Mouse (Mus musculus) kidney, embryonic 15.5 days (tissue): ENCODE measurements around the gene Txnrd2. TPM values are rescaled to one million over a fixed set of nuclear protein-coding genes. Genes with fewer than 3 reads are reported as not detected.
A peak's percentile ranks its signal among the peaks of the same experiment; 100 is the strongest.

Experiments used
- ATAC-seq: fragments of 200-750 bp; cut with Nextera tagmentation; replicated peaks from 2 replicates; pipeline ENCODE4 v1.8.0; 2017; ENCODE audit warnings: moderate TSS enrichment; ENCODE audit not compliant: low FRiP score
- H3K27ac ChIP-seq: fragments of 300-500 bp; sonication (generic); 2 replicates; pipeline ENCODE4 v1.5.1; 2015; ENCODE audit warnings: mild to moderate bottlenecking, inconsistent platforms
- H3K27me3 ChIP-seq: fragments of 300-500 bp; sonication (generic); 2 replicates; pipeline ENCODE4 v1.6.1; 2015; ENCODE audit warnings: inconsistent platforms
- H3K36me3 ChIP-seq: fragments of 300-500 bp; sonication (generic); 2 replicates; pipeline ENCODE4 v1.6.1; 2015; ENCODE audit warnings: inconsistent platforms
- H3K4me1 ChIP-seq: fragments of 300-500 bp; sonication (generic); 2 replicates; pipeline ENCODE4 v1.6.1; 2015; ENCODE audit warnings: inconsistent platforms
- H3K4me2 ChIP-seq: fragments of 300-500 bp; sonication (generic); 2 replicates; pipeline ENCODE4 v1.6.1; 2015; ENCODE audit warnings: moderate library complexity, mild to moderate bottlenecking, inconsistent platforms
- H3K4me3 ChIP-seq: fragments of 300-500 bp; sonication (generic); replicated peaks from 2 replicates; pipeline ENCODE4 v1.5.1; 2015; ENCODE audit warnings: mild to moderate bottlenecking, inconsistent platforms
- H3K9ac ChIP-seq: fragments of 300-500 bp; sonication (generic); 2 replicates; pipeline ENCODE4 v1.6.1; 2015; ENCODE audit warnings: mild to moderate bottlenecking, inconsistent platforms
- H3K9me3 ChIP-seq: fragments of 300-500 bp; sonication (generic); replicated peaks from 2 replicates; pipeline ENCODE4 v1.6.1; 2016; ENCODE audit warnings: inconsistent platforms
- WGBS: fragments of 180-500 bp; shearing (Covaris S2); methylation state at CpG from one replicate; pipeline ENCODE4 v1.1.7; 2015; ENCODE audit warnings: mixed read lengths; 5-methylcytosine and 5-hydroxymethylcytosine counted together
- polyA plus RNA-seq: library from polyadenylated mRNA; unstranded; fragments of >200 nt; fragmentation: Nextera tagmentation; extraction: Ambion mirVana; gene quantifications from 2 replicates; pipeline ENCODE4 v1.2.1, GENCODE M21; 2015

The Txnrd2 gene
- polyA plus RNA-seq, 1 experiment from 2014 or later = 28.1 TPM

DNA sequence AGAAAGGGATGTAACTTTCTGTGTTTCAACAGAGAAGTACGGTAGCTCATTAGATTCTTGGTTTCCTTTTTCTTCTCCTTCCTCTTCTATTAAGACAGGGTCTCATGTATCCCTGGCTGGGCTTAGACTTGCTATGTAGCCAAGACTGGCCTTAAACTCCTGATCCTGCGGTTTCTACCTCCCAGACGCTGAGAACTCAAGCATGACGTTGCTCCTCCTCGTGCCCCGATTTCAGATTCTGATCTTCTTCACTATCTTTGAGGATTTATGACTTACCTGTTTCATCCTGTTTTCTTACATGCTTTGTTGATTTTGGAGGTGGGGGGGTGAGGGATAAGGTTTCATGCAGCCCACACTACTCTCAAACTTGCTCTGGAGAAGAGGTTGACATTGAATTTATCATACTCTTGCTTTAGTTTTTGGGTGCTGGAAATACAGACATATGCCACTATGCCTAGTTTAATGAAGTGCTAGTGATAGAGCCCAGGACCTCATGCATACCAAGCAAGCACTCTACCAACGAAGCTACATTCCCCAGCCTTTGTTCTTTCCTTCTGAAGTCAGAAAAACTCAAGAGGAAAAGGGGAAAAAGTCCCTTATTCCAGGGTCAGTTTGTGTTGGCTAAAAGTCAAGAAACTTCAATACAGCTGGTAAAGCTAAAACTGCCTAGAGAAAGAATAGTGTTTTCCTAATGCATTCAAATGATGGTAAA, 2.8 kb upstream of the Txnrd2 start:
- Histone ChIP-seq H3K27me3 (no peaks in the 10 kb centered on the region), H3K9ac (no peak overlapping the region), H3K4me2 (no peak overlapping the region; the same call in 1 of the 2 replicates), H3K27ac (peak overlapping the region; percentile 63), H3K4me1 (peaks cover 39% of the 10 kb centered on the region), H3K9me3 (no peaks in the 10 kb centered on the region), H3K4me3 (no peak overlapping the region), H3K36me3 (peaks cover 35% of the 10 kb centered on the region)
- ATAC-seq = peak; percentile 31; the same call in 1 of the 2 replicates
- WGBS = 40% methylated on average over 7 of the region's 7 CpGs

DNA sequence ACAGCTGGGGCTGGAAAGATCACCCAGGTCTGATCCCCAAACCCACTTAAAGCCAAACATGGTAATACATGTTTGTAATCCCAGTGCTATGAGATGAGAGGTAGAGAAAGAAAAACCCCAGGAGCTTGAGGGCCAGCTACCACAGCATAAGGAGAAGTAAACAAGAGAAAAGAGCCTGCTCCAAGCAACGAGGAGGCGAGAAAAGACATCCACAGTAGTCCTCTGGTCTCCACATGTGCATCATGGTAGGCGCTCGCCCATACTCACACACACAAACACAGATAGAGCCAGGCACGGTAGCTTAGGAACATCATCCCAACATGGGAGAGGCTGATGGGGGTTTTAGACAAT, 2.3 kb upstream of the Txnrd2 start:
- Histone ChIP-seq H3K4me3 (no peak overlapping the region), H3K4me1 (peaks cover 39% of the 10 kb centered on the region), H3K36me3 (peaks cover 30% of the 10 kb centered on the region), H3K9ac (no peak overlapping the region), H3K27ac (peak overlapping the region; percentile 63), H3K27me3 (no peaks in the 10 kb centered on the region), H3K4me2 (no peak overlapping the region; the same call in 1 of the 2 replicates), H3K9me3 (no peaks in the 10 kb centered on the region)
- ATAC-seq = no peak
- 76% methylated on average over 5 of the region's 5 CpGs for WGBS

- no peak overlapping the region for H3K4me3 ChIP-seq
- peak overlapping the region; percentile 63 for H3K27ac ChIP-seq
- H3K27me3 ChIP-seq = no peaks in the 10 kb centered on the region
- peak overlapping the region; percentile 77 for H3K4me2 ChIP-seq
- 70% methylated on average over 11 of the region's 11 CpGs for WGBS
- no peak for ATAC-seq
- no peak overlapping the region for H3K9ac ChIP-seq
- peaks cover 39% of the 10 kb centered on the region for H3K4me1 ChIP-seq
- H3K9me3 ChIP-seq = no peaks in the 10 kb centered on the region
- peaks cover 26% of the 10 kb centered on the region for H3K36me3 ChIP-seq
Observed at GRCm38 (mm10) chr16:18424364-18425045, 1.7 kb upstream of the Txnrd2 start.

DNA sequence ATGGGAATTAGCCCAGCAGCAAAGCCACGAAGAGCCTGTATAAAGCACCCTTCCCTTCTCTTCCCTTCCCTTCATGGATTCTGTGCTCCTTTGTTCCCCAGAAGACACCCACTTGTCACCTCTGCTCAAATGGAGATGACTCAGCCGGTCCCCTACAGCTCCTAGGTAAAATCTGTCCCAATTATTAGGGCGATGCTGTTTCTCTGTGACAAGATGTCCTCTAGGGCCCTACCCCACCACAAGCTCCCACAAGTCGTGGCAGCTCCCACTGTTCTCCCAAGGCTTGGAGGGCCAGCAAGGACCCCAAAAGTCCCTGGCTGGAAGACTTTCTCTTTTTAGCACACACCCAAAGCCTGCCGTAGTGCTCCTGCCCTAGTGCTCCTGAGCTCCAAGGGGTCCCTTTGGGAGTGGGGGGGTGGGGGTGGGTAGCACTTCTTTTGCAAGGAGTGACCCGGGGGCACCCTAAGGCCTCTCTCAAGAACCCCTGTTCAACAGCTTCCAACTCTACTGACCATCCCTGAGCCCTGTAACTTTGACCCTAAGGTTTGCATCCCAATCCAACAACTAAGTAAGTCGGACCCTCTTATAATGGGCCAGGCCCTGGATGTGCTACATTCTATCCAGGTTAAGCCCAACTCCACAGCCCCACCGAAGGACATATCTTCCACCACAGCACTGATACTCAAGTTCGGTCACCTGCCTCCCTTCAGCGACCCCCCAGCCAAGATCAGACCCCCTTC, 539 bp upstream of the Txnrd2 start:
- Histone ChIP-seq H3K4me2 (peak overlapping the region; percentile 77), H3K36me3 (peaks cover 21% of the 10 kb centered on the region), H3K9me3 (no peaks in the 10 kb centered on the region), H3K4me3 (peak overlapping the region; percentile 85), H3K27ac (peak overlapping the region; percentile 84), H3K9ac (peak overlapping the region; percentile 78), H3K4me1 (peaks cover 39% of the 10 kb centered on the region), H3K27me3 (no peaks in the 10 kb centered on the region)
- WGBS = 21% methylated on average over 10 of the region's 10 CpGs
- peak; percentile 4; the same call in 1 of the 2 replicates for ATAC-seq

DNA sequence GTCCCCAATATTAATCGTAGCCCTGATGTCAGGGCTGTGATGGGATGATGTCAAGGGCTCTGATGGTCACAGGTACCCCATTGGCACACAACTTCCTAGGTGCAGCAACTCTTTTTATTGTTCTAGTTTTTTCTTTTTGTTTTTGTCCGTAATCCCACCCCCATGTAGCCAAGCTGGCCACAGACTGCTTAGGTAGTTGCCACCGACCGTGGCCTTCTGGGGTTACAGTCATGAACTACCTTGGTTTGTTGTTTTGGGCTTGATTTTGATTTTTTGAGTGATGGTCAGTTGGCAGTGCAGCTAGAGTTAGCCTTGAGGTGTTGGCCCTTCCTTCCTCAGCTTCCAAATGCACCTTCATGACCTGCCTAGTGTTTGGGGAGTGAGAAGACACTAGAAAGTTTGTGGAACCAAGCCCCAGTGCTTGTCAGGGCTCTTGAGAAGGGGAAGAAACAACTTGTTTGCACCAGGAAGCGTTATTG, 657 bp downstream of the Txnrd2 start, which contains the start of gene Comt:
Comt (minus strand) TSS at position 51 of the 479 bp plus-strand sequence.
- no peaks in the 10 kb centered on the region for H3K27me3 ChIP-seq

GRCm38 (mm10) chr16:18428011-18428515, 1.9 kb downstream of the Txnrd2 start:
- WGBS = 86% methylated on average over 5 of the region's 5 CpGs
- no peak overlapping the region for H3K9ac ChIP-seq
- peaks cover 36% of the 10 kb centered on the region for H3K4me1 ChIP-seq
- H3K27me3 ChIP-seq = no peaks in the 10 kb centered on the region
- no peak overlapping the region for H3K4me2 ChIP-seq
- no peak overlapping the region for H3K4me3 ChIP-seq
- no peak overlapping the region for H3K27ac ChIP-seq
- H3K36me3 ChIP-seq = 0 out of 2 replicates have a peak, but pooled peaks cover 2% of the 10 kb centered on the region
- no peak for ATAC-seq
- no peaks in the 10 kb centered on the region for H3K9me3 ChIP-seq

More for the DNA sequence above, 657 bp downstream of the Txnrd2 start, which contains the start of gene Comt:
- no peaks in the 10 kb centered on the region for H3K9me3 ChIP-seq
- peaks cover 39% of the 10 kb centered on the region for H3K4me1 ChIP-seq
- 0 out of 2 replicates have a peak, but pooled peaks have one; percentile 0 for ATAC-seq
- peak within 1 kb of the TSS; percentile 85 for H3K4me3 ChIP-seq
- H3K9ac ChIP-seq = peak within 1 kb of the TSS; percentile 78
- H3K27ac ChIP-seq = peak within 1 kb of the TSS; percentile 84
- peak within 1 kb of the TSS; percentile 77 for H3K4me2 ChIP-seq
- H3K36me3 ChIP-seq = peaks cover 12% of the 10 kb centered on the region; the same call in 1 of the 2 replicates
- WGBS = 61% methylated on average over 5 of the region's 5 CpGs

GRCm38 (mm10) chr16:18428516-18429042, 2.4 kb downstream of the Txnrd2 start:
- peak; percentile 69 for ATAC-seq
- no peak overlapping the region for H3K4me3 ChIP-seq
- no peaks in the 10 kb centered on the region for H3K27me3 ChIP-seq
- no peaks in the 10 kb centered on the region for H3K9me3 ChIP-seq
- H3K4me1 ChIP-seq = peaks cover 31% of the 10 kb centered on the region
- no peak overlapping the region for H3K9ac ChIP-seq
- 85% methylated on average over 7 of the region's 7 CpGs for WGBS
- no peak overlapping the region for H3K27ac ChIP-seq
- no peaks in the 10 kb centered on the region for H3K36me3 ChIP-seq
- no peak overlapping the region for H3K4me2 ChIP-seq

DNA sequence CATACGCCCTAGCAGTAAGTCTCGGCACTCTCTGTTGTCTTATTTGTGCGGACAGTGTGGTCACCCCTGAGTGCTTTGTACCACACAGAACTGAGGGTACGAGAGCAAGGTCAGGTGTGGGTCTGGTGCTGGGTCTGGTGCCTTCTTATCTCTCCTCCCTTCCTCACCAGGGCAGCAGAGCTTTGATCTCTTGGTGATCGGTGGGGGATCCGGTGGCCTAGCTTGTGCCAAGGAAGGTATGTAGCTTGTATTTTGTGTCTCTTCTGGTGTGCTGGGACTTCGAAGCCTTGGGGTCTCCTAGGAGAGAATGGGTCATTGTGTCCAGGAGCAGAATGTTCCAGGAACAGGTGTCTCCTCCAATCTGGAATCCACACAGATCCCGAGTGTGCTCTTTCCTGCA, 3.5 kb downstream of the Txnrd2 start:
- Histone ChIP-seq H3K4me1 (peaks cover 21% of the 10 kb centered on the region), H3K27me3 (no peaks in the 10 kb centered on the region), H3K36me3 (peaks cover 2% of the 10 kb centered on the region; the same call in 1 of the 2 replicates), H3K4me2 (no peak overlapping the region), H3K9ac (no peak overlapping the region), H3K4me3 (no peak overlapping the region), H3K27ac (no peak overlapping the region), H3K9me3 (no peaks in the 10 kb centered on the region)
- ATAC-seq = no peak
- 89% methylated on average over 8 of the region's 8 CpGs for WGBS

DNA sequence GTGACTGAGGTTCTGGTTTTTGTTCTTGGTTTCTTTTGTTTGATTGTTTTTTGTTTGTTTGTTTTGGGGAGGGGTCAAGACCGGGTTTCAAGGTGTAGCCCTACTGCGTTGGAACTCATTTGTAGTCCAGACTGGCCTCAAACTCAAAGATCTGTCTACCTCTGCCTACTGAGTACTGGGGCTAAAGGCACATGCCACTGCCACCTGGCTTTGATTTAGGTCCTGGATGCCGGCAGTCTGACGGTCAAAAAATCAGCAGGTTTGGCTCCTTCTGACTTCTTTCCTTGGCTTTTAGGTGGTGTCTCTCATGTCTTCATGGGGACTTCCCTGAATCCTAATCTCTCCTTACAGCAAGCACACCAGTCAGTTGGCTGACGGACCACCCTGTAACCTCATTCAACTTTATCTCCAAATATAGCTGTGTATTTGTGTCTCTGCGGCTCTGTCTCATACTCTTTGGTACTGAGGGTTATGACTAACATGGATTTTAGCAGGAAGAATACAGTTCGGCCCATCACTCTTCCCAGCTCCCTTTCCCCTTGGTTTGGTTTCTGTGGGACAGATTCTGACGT, 4.5 kb downstream of the Txnrd2 start:
- Histone ChIP-seq H3K27me3 (no peaks in the 10 kb centered on the region), H3K4me3 (no peak overlapping the region), H3K4me2 (no peak overlapping the region), H3K4me1 (peaks cover 10% of the 10 kb centered on the region), H3K27ac (no peak overlapping the region), H3K9me3 (no peaks in the 10 kb centered on the region), H3K36me3 (peaks cover 11% of the 10 kb centered on the region; the same call in 1 of the 2 replicates), H3K9ac (no peak overlapping the region)
- no peak for ATAC-seq
- 78% methylated on average over 8 of the region's 8 CpGs for WGBS

DNA sequence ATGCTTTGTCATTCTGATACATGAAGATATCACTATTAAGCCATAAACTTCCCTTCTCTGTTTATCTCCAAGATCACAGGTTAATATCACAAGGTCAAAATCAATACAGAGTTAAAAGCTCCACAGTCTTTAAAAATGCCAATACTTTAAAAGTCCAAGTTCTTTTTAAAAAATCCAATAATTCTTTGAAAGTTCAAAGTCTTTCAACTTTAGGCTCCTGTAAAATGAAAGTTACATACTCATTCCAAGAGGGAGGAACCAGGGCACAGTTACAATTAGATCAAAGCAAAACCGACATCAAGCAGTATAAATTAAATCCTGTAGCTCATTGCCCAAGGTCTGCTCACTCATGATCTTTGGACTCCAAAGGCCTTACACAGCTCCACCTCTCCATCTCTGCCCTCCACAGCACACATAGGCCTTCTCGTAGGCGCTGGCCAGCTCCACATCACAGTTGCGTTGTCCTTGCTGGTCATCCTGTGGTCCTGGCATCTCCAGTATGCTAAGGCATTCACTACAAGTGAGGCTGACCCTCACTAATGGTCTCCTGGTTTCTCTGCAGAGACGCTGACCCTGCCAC, 7.2 kb downstream of the Txnrd2 start:
- 89% methylated on average over 5 of the region's 5 CpGs for WGBS
- no peaks in the 10 kb centered on the region for H3K9me3 ChIP-seq
- no peak overlapping the region for H3K27ac ChIP-seq
- H3K36me3 ChIP-seq = peaks cover 33% of the 10 kb centered on the region
- no peak overlapping the region for H3K9ac ChIP-seq
- no peaks in the 10 kb centered on the region for H3K27me3 ChIP-seq
- no peak for ATAC-seq
- no peaks in the 10 kb centered on the region for H3K4me1 ChIP-seq
- H3K4me2 ChIP-seq = no peak overlapping the region
- H3K4me3 ChIP-seq = no peak overlapping the region

- Histone ChIP-seq H3K27me3 (no peaks in the 10 kb centered on the region), H3K4me2 (no peak overlapping the region), H3K9ac (no peak overlapping the region), H3K4me1 (no peaks in the 10 kb centered on the region), H3K27ac (no peak overlapping the region), H3K36me3 (peaks cover 42% of the 10 kb centered on the region), H3K9me3 (no peaks in the 10 kb centered on the region), H3K4me3 (no peak overlapping the region)
- 83% methylated on average over 6 of the region's 6 CpGs for WGBS
- no peak for ATAC-seq
Observed at GRCm38 (mm10) chr16:18436128-18436527, 9.9 kb downstream of the Txnrd2 start.
